ENCODE assay signal across 9 mouse cellular contexts in genomic region chr2:28536166-28536565, GRCm38 (mm10). TPM values are rescaled to one million over a fixed set of nuclear protein-coding genes. Genes with fewer than 3 reads are reported as not detected.
DNase-seq lines count a peak whose midpoint lies in the region; ATAC-seq and TF ChIP-seq lines count a peak whose summit lies in the region.
"Had no signal": no experiment of that assay in that cellular context is flagged by ENCODE, and none has a peak within 500 bp of the region (broad histone marks: within the 10 kb centered on the region; RNA-seq: fewer than 3 reads in every experiment).

No protein-coding gene starts in this region.

- no peak overlapping the region for H3K4me2 ChIP-seq in limb, embryonic 11.5 days (ENCODE audit: low read depth, severe bottlenecking)
- 0 out of 2 replicates have a peak overlapping the region, but pooled peaks have one; percentile 85 for H3K4me2 ChIP-seq in stomach, postnatal 0 days (replicated peaks; ENCODE audit: low read depth)

- no peaks in the 10 kb centered on the region for H3K9me3 ChIP-seq in limb, embryonic 11.5 days (ENCODE audit: control insufficient read depth, low read length)
- H3K9me3 ChIP-seq in stomach, postnatal 0 days (ENCODE audit: control insufficient read depth, low read length) = no peaks in the 10 kb centered on the region

- no peak for TF ChIP-seq EP300 in stomach, postnatal 0 days (optimal IDR thresholded peaks at IDR 0.05)

- no peak overlapping the region for H3K9ac ChIP-seq in limb, embryonic 11.5 days (ENCODE audit: low read length)
- H3K9ac ChIP-seq in stomach, postnatal 0 days (ENCODE audit: low read length) = peak overlapping the region; percentile 8; the same call in 1 of the 2 replicates
- H3K9ac ChIP-seq: liver, embryonic 14.5 days had no signal

- no peak for TF ChIP-seq CTCF in stomach, postnatal 0 days (IDR thresholded peaks at IDR 0.05; ENCODE audit: low read depth)

- no peaks in the 10 kb centered on the region for H3K27me3 ChIP-seq in limb, embryonic 11.5 days (ENCODE audit: control insufficient read depth, insufficient read depth, low read length)
- no peaks in the 10 kb centered on the region for H3K27me3 ChIP-seq in stomach, postnatal 0 days (ENCODE audit: control insufficient read depth, insufficient read depth, low read length)

- H3K27ac ChIP-seq in limb, embryonic 11.5 days (replicated peaks; ENCODE audit: low read depth, low read length) = peak overlapping the region; percentile 85
- H3K27ac ChIP-seq in stomach, postnatal 0 days (replicated peaks) = peak overlapping the region; percentile 69
- H3K27ac ChIP-seq: liver, embryonic 14.5 days had no signal

- peaks cover 60% of the 10 kb centered on the region for H3K4me1 ChIP-seq in limb, embryonic 11.5 days (ENCODE audit: control insufficient read depth, insufficient read depth, low read length)
- peaks cover 28% of the 10 kb centered on the region for H3K4me1 ChIP-seq in stomach, postnatal 0 days (replicated peaks; ENCODE audit: control insufficient read depth, insufficient read depth)

- 47% methylated on average over 4 of the region's 4 CpGs for WGBS in limb, embryonic 11.5 days
- 19% methylated on average over 4 of the region's 4 CpGs for WGBS in stomach, postnatal 0 days

- H3K36me3 ChIP-seq in limb, embryonic 11.5 days (ENCODE audit: control insufficient read depth, insufficient read depth, low read length) = peaks cover 2% of the 10 kb centered on the region; the same call in 1 of the 2 replicates
- H3K36me3 ChIP-seq in stomach, postnatal 0 days (ENCODE audit: control insufficient read depth, insufficient read depth, low read length) = no peaks in the 10 kb centered on the region

- no peak overlapping the region for H3K4me3 ChIP-seq in limb, embryonic 11.5 days (ENCODE audit: low read depth, low read length)
- no peak overlapping the region for H3K4me3 ChIP-seq in stomach, postnatal 0 days (ENCODE audit: low read depth, low read length)

- ATAC-seq in cerebellum, adult (ENCODE audit: insufficient number of reproducible peaks, low FRiP score, low TSS enrichment) = no peak
- no peak for ATAC-seq in limb, embryonic 11.5 days (ENCODE audit: insufficient number of reproducible peaks, low FRiP score, low TSS enrichment, low read depth)
- no peak for ATAC-seq in stomach, postnatal 0 days (ENCODE audit: low FRiP score, low TSS enrichment)

- peak; percentile 69 to 74 for DNase-seq in cerebellum, postnatal 10 days
- DNase-seq in testis, postnatal 10 days (ENCODE audit: low spot score) = peak; percentile 63
- DNase-seq in testis, postnatal 14 days (ENCODE audit: low spot score) = no peak
- no peak for DNase-seq in limb, embryonic 11.5 days (ENCODE audit: low spot score)
- DNase-seq in stomach, postnatal 0 days (ENCODE audit: low spot score) = no peak
- no peak for DNase-seq in spleen, adult 18-20 months
- no peak for DNase-seq in layer of hippocampus, postnatal 14 days (ENCODE audit: low spot score in 2 of 2)

RNA-seq across cellular contexts. Expression of gene Ralgds, which starts 23.2 kb away (rescaled TPM):
- polyA plus RNA-seq in limb, embryonic 11.5 days (2014; fragmentation: Nextera tagmentation; extraction: Ambion mirVana) = 37.3 and 43.1 TPM in 2 replicates
- polyA plus RNA-seq in stomach, postnatal 0 days (2015; fragmentation: Nextera tagmentation; extraction: Ambion mirVana) = 23.9 and 26.8 TPM in 2 replicates
- total RNA-seq in layer of hippocampus, postnatal 14 days (2021) = 100 to 1,000 TPM; 150 to 155 TPM

RNA-seq across cellular contexts. Expression of gene Cel, which starts 27.0 kb away (rescaled TPM):
- not detected in 2 replicates for polyA plus RNA-seq in limb, embryonic 11.5 days (2014; fragmentation: Nextera tagmentation; extraction: Ambion mirVana)
- polyA plus RNA-seq in stomach, postnatal 0 days (2015; fragmentation: Nextera tagmentation; extraction: Ambion mirVana) = 2.0 and 3.3 TPM in 2 replicates
- total RNA-seq in layer of hippocampus, postnatal 14 days (2021) = not detected

RNA-seq across cellular contexts. Expression of gene Gm10134, which starts 30.3 kb away (rescaled TPM):
- polyA plus RNA-seq in limb, embryonic 11.5 days (2014; fragmentation: Nextera tagmentation; extraction: Ambion mirVana) = not detected in 2 replicates
- polyA plus RNA-seq in stomach, postnatal 0 days (2015; fragmentation: Nextera tagmentation; extraction: Ambion mirVana) = 5.5 and 6.2 TPM in 2 replicates
- not detected for total RNA-seq in layer of hippocampus, postnatal 14 days (2021)
- polyA plus RNA-seq: liver, embryonic 14.5 days had no signal

RNA-seq across cellular contexts. Expression of gene Gbgt1, which starts 39.5 kb away (rescaled TPM):
- not detected in 2 replicates for polyA plus RNA-seq in limb, embryonic 11.5 days (2014; fragmentation: Nextera tagmentation; extraction: Ambion mirVana)
- 1.2 and 1.3 TPM in 2 replicates for polyA plus RNA-seq in stomach, postnatal 0 days (2015; fragmentation: Nextera tagmentation; extraction: Ambion mirVana)
- 1 to 10 TPM; 1.4 to 2.1 TPM for total RNA-seq in layer of hippocampus, postnatal 14 days (2021)

RNA-seq across cellular contexts. Expression of gene Gtf3c5, which starts 47.4 kb away (rescaled TPM):
- 48.6 and 48.9 TPM in 2 replicates for polyA plus RNA-seq in limb, embryonic 11.5 days (2014; fragmentation: Nextera tagmentation; extraction: Ambion mirVana)
- 13.1 and 14.0 TPM in 2 replicates for polyA plus RNA-seq in stomach, postnatal 0 days (2015; fragmentation: Nextera tagmentation; extraction: Ambion mirVana)
- 10 to 100 TPM; 17.0 to 18.1 TPM for total RNA-seq in layer of hippocampus, postnatal 14 days (2021)

Comparison
In these comparisons a context has a peak if more than half of its experiments do, and no peak if none do; other contexts are left out.
1. DNase-seq: peak in cerebellum, postnatal 10 days (2 of 2) and testis, postnatal 10 days (single experiment); none in testis, postnatal 14 days (single experiment), limb, embryonic 11.5 days (single experiment), stomach, postnatal 0 days (single experiment), spleen, adult 18-20 months (0 of 2) and layer of hippocampus, postnatal 14 days (0 of 2).